Mouse (Mus musculus) CH12F3 (cell line): Measurements from ENCODE around the gene Cacna2d2.

Source experiments
- in situ Hi-C: fragments of 300-500 bp; cut with MboI; formaldehyde crosslinking; loops from 2 replicates; pipeline ENCODE4 v1.14.3; 2020; ENCODE audit warnings: low sequenced_read_pairs

Cacna2d2 gene

DNA sequence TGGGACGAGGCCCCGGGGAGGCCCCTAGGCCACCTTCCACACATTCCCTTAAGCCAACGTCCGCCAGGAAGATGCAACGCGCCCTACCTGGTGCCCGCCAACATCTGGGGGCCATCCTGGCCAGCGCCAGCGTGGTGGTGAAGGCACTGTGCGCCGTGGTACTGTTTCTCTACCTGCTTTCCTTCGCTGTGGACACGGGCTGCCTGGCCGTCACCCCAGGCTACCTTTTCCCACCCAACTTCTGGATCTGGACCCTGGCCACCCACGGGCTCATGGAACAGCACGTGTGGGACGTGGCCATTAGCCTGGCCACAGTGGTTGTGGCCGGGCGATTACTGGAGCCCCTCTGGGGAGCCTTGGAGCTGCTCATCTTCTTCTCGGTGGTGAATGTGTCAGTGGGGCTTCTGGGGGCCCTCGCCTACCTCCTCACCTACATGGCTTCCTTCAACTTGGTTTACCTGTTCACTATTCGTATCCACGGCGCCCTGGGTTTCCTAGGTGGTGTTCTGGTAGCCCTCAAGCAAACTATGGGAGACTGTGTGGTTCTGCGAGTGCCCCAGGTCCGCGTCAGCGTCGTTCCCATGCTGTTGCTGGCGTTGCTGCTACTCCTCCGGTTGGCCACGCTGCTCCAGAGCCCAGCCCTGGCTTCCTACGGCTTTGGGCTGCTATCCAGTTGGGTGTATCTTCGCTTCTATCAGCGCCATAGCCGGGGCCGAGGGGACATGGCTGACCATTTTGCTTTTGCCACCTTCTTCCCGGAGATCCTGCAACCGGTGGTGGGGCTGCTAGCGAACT lies 135.2 kb downstream of the Cacna2d2 start:
- in situ Hi-C loops = no loop called here

DNA sequence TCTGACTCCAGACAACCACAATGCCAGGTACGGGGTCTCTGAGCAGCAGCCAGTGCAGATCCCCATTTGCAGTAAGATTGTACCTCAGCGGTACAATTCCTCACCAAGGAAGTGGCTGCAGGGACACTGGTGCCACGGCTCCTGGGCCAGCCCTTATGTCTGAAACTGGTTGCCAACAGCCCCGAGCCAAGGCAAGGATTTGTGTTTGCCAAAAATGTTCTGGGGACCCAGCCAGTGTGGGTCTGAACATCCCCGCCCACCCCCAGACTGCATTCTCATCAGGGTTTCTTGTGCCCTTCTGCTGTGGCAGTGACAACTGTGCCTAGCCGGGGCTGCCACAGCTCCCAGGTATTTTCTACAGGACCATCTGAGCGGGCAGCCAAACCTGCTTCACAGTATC lies 138.8 kb downstream of the Cacna2d2 start:
- in situ Hi-C loops = no loop called here

DNA sequence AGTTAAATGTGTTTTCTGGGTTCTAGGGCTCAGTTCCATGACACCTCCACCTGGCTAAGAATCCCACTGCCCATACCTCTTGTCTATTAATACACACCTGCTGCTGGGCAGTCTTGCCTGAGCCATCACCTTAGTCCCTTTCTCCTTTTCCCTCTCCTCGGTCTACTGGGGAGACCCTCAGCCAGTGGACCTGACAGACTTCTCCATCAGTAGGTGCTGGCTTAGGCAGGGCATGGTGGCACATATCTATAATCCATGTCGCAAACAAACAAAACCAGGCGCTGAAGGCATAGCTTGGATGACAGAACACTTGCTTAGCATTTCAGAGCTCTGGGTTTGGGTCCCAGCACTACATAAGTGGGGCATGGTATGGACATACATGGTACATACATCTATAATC lies 139.3 kb downstream of the Cacna2d2 start:
- in situ Hi-C loops = no loop called here

DNA sequence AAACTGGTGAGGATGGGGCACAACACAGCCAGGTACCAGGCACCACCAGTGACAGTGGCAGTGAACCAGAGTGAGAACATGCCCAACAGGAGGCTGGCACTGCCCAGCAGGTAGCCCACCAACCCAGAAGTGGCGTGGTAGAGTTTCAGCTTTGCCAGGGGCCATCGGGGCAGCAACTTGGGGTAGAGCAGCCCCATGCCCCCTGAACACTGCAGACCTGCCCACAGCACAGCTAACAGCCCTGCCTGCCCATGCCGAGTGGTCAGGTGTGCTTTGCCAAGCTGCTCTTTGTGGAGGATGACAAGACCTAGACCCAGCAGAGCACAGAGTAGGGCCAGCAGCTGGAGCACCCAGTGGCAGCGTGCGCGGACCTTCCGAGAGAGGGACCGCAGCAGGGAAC lies 140.5 kb downstream of the Cacna2d2 start:
- in situ Hi-C loops = no loop called here

DNA sequence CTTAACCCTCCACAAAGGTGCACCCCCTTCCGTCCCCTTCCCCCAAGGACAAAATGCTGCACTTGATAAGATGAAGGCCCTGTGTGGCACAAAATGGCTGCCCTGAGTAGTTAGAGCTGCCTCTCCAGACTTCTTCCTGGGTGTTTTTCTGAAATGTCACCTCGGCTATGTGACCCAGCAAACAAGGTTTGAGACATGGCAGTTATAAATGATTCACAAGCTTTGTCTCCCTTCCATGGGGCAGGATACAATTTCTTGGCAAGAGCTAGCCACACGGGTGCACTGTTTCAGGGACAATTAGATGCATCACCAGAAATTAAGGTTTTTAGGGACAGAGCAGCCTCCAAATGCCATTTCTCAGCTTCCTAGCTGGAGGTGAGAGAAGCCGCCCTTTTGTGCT lies 141.0 kb downstream of the Cacna2d2 start:
- in situ Hi-C loops = no loop called here

DNA sequence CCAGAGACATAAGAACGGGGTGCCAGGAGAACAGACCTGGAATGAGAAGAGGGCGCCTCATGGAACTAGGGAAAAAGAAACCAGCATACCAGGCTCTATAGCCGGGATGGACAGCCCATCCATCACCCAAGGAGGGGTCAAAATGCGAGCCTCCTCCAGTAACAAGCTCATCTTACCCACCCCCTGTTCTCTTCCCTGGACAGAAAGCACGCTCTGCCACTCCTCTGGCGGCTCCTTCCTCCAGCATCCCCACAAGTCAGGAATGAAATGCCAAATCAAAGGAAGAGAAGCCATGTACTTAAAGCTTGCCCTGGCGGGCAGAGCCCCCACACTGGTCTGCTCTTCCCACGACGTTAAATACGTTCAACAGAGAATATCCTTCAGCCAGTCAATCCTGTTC lies 141.6 kb downstream of the Cacna2d2 start:
- in situ Hi-C loops = no loop called here

DNA sequence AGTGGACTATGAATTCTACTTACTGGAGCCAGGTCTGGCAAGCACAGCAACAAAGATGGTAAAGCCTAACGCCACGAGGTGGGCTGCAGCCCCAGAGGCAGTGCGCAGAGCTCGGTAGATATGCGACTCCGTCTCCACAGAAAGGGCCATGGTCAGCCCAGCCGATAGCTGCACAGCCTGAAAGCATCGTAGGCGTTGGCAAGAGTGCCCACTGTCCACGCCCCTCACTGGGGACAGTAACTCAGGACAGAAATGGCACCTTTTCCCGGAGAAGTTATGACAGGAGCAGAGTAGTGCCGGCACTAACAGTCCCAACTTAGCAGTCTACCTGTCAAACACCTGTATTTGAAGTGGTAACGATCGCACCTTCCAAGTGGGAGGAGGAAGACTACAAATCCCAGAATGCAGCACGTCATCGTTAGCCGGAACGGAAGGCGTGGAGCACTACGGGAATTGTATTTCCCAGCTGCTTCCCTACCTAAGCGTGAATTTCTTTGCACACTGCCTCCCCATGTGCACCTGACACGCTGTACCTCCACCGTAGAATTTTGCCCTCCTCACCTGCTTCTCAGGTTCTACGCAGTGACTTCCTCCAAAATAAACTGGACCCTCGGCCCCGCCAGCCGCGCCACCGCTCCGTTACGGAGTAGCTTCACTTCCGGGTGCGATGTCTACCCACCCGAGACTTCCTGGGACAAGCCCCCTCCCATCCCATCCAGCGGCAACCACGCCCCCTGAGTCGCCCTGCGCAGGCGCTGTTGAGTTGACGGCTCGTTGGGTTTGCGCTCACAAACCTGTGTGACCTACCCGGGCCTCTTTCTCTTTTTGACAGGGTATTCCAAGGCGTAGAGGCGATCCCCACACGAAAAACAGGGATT lies 142.3 kb downstream of the Cacna2d2 start, which contains the start of the genes Cyb561d2 and Nprl2:
Gene Cyb561d2 (minus strand): TSS at position 720 of the 878 bp plus-strand sequence.
Gene Nprl2 (plus strand): TSS at position 753 of the 878 bp plus-strand sequence.
- in situ Hi-C loops = no loop called here

DNA sequence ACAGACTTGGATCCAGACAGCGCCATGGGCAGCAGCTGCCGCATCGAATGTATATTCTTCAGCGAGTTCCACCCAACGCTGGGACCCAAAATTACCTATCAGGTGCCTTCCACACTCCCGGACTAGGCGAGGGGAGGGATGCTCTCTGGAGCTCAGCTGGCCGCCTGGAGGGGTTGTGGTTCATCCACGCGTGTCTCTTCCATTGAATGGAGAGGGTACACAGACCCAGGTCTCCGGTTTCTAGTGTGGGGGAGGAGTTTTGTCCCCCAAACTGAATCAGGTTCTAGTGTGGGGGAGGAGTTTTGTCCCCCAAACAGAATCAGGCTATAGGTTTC lies 142.9 kb downstream of the Cacna2d2 start:
- in situ Hi-C loops = no loop called here

DNA sequence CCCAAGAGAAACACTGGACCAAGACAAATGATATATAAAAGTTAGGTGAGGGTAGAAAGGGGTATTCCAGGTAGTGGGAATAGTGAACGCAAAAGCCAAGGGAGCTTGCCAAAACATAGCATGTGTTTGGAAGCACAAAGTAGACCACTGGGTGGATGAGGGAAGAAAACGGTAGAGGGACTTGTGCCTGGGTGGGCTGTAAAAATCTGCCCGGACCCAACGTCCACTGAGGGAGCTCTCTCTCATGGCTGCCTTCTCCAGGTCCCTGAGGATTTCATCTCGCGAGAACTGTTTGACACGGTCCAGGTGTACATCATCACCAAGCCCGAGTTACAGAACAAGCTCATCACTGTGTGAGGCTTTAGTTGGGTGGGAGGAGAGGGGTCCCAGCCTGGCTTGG lies 143.3 kb downstream of the Cacna2d2 start:
- in situ Hi-C loops = no loop called here

DNA sequence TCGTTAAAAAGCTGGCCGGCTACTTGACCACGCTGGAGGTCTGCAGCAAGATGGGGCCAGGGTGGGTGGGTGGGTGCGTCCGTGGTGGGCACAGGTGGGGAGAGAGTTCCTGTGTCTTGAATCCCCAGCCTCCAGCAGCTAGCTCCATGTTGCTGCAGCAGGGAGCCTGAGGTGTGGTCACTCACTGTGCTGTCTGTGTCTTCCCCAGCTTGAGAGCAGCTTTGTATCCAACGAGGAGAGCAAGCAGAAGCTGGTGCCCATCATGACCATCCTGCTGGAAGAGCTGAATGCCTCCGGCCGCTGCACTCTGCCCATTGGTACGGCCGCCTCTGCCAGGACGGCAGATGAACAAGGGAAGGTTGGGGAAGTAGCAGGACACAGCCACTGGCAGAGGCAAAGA lies 143.9 kb downstream of the Cacna2d2 start:
- in situ Hi-C loops = no loop called here

DNA sequence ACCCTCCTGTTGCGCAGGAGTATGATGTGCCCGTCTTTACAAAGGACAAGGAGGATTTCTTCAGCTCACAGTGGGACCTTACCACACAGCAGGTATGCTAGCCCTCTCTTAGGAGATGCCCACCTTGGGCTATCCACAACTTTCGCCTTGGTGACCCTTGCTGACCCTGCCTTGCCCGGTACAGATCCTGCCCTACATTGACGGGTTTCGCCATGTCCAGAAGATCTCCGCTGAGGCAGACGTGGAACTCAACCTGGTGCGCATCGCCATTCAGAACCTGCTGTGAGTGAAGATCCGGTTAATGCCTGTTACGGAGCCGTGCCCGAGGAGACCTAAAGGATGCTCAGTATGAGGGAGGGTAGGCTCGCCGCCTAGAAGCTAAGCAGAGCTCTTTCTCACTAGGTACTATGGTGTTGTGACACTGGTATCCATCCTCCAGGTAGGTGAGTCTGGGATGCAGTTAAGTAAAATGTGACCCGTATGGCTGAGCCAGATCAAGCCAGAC lies 144.8 kb downstream of the Cacna2d2 start:
- in situ Hi-C loops = no loop called here

DNA sequence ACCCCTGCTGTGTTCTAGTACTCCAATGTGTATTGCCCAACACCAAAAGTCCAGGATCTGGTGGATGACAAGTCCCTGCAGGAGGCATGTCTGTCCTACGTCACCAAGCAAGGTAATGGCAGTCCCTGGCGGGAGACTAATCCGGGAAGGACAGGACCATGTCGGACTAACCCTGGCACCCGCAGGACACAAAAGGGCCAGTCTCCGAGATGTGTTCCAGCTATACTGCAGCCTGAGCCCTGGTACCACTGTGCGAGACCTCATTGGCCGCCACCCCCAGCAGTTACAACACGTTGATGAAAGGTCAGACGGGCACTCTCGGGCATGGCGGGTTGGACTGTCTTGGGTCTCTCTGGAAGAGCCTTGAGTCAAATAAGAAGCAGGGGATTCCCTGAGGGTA lies 145.3 kb downstream of the Cacna2d2 start:
- in situ Hi-C loops = no loop called here

DNA sequence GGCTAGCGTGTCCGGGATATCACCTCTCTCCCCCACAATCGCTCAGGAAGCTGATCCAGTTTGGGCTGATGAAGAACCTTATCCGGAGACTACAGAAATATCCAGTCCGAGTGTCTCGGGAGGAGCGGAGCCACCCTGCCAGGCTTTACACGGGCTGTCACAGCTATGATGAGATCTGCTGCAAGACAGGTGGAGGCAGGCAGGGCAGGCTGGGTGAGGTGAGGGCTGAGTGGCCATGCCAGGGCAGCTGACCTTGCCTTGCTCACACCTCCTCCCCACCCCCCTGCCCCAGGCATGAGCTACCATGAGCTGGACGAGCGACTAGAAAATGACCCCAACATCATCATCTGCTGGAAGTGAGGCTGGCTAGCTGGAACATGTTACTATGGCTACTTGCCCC lies 145.8 kb downstream of the Cacna2d2 start:
- in situ Hi-C loops = no loop called here

DNA sequence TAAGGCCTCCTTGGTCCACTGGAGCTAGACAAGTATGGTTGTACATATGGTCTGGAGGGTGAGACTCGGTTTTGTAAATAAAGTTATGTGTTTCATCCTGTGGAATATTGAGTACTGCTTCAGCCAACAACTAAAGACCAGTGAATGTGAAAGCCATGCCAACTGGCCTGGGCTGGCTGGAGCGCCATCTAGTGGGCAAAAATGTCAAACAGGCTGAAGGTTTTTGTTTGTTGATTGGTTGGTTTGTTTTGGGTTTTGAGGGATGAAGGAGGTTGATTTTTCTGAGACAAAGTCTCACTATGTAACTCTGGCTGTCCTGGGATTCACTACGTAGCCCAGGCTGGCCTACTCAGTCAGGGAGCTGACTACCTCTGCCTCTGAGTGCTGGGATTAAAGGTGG lies 146.2 kb downstream of the Cacna2d2 start:
- in situ Hi-C loops = no loop called here

DNA sequence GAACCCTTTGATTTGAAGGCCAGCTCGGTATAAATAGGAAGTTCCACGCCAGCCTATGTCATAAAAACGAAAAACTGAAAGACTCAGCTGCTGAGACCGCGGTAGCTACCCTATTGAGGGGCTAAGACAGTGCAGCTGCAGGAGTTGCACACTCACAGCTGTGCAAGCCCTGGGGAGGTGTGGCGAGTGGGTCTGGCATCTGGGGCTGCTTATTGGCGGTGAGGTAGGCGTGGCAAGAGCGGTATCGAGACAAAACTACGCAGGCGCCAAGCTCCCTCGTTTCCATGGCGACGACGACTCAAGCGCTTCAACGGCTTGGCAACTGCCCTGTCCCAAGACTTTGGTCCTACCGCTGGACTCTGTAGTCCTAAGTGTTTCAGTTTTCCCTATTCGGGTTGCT lies 147.6 kb downstream of the Cacna2d2 start, which contains the start of gene Zmynd10:
Gene Zmynd10 (plus strand): TSS at position 273 of the 400 bp plus-strand sequence.
- in situ Hi-C loops = no loop called here

DNA sequence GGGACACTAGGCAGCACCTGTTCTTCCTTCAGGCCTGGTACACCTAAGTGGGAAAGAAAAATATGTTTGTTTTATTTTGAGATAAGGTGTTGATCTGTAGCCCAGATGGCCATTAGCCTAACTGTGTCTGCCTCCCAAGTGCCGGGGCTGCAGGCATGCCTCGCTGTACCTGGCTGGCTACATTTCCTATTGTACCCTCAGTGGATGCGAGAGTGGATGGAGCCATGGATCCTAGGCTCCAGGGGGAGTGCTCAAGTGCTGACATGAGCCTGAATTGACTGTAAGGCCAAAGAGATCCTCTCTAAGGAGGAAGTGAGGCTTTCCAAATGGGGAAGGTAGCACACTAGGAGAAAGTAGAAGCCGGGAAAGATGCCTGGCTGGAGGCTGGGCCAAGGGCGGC lies 148.5 kb downstream of the Cacna2d2 start:
- in situ Hi-C loops = no loop called here

DNA sequence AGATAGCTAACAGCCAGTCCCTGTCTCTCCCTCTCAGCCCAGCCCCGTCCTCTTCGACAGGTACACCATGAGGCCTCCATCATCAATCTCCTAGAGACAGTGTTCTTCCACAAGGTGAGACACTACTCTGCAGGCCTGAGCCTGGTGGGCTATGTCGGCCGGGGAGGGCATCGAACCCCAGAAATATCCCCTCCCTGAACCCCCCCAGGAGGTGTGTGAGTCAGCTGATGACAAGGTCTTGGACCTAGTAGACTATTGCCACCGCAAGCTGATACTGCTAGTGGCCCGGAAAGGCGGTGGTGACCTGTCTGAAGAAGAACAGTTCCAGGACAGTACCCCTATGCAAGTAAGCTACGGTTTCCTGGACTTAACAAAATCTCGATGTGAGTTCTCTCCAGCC lies 149.4 kb downstream of the Cacna2d2 start:
- in situ Hi-C loops = no loop called here

DNA sequence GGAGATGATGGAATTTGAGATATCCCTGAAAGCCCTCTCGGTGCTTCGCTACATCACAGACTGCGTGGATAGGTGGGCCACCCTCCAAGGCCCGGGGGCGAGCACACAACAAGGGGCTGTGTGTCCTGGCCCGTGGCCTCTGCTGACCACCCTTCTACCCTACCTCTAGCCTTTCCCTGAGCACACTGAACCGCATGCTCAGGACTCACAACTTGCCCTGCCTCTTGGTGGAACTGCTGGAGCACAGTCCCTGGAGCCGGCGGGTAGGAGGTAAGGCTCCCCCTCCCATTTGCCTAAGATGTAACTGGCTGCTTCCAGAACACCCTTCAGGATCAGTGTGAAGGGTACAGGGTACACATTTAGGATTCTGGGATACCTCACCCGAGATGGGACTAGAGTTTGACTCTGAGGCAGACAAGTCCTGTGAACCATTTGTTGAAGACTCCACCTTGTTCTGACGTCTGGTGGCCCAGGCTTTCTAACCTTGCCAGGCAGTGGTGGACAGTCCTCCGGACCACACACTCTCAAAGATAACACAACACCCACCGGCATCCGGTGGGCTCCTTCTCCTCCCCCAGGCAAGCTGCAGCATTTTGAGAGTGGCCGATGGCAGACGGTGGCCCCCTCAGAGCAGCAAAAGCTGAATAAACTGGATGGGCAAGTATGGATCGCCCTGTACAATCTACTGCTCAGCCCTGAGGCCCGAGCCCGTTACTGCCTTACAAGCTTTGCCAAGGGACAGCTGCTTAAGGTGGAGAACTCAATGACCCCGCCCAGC lies 150.1 kb downstream of the Cacna2d2 start:
- in situ Hi-C loops = no loop called here

DNA sequence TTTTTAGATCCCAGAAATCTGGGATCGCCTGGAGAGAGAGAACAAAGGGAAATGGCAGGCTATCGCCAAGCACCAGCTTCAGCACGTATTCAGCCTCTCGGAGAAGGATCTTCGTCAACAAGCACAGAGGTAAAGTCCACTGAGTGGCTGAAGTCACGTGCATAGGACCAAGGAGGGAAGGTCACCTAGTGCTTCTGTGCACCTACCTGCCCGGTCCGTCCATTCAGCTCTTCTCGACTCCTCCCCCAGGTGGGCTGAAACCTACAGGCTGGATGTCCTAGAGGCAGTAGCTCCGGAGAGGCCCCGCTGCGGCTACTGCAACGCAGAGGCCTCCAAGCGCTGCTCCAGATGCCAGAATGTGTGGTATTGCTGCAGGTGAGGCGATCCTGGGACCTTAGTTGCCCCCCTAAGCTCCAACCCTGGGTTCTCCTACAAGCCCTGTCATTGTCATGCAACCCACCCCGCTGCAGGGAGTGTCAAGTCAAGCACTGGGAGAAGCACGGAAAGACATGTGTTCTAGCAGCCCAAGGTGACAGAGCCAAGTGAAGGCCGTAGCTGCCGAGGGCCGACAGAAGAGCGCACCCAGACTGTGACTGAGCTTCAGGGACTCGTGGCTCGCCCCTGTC lies 151.2 kb downstream of the Cacna2d2 start:
- in situ Hi-C loops = no loop called here

DNA sequence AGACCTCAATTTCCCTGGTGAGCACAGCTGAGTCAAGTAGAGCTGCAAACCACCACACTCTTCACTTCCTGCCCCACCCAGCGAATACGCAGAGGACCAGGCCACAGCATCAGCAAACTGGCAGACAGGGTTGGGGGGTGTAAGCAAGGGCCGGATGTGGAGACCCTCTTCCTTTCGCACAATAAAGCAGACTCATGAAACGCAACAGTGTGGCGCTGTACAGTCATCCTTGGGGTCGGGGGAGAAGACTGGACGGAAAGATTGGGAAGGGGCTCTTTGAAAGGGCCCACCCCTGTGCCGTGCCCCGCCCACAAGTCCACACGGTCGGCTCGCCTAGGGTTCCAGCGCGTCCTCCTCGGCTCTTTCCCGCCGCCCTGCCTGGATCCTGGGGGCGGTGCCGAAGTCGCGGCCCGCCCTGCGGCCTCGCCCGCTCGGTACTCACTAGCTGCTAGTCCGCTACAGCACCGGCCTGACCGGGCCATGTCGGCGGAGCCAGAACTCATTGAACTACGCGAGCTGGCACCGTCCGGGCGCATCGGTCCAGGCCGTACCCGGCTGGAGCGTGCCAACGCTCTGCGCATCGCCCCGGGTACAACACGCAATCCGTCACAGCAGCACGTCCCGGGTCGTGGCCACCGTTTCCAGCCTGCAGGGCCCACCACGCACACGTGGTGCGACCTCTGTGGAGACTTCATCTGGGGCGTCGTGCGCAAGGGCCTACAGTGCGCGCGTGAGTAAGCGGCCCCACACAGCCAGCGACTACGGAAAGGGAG lies 151.9 kb downstream of the Cacna2d2 start, which contains the start of gene Rassf1:
Gene Rassf1 (plus strand): TSS at position 439 of the 773 bp plus-strand sequence.
- in situ Hi-C loops = no loop called here
